Mouse (Mus musculus) layer of hippocampus, adult 9-11 months (tissue): ENCODE data around the gene Cry2.

ENCODE experiments used
- DNase-seq: peaks from one replicate; pipeline ENCODE4 v3.0.0; 2022

The Cry2 gene

DNA sequence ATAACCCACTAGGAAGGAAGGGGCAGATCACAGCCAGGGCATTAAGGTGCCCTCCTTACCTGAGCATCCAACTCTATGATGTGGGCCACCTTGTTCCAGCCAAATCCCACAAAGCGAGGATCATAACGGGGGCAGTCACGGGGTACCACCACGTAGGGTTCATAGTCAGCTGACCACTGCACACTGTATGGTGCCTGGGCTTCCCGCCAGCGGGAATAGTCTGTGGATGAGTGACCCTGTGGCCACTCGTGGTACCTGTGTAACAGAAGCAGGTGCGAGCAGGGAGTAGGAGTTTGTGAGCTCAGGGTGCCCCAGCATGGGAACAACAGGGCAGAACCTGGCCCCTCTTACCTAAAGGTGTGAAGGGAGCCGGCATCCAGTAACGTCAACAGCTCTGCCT lies 68.3 kb downstream of the Cry2 start:
- DNase-seq = no peak

DNA sequence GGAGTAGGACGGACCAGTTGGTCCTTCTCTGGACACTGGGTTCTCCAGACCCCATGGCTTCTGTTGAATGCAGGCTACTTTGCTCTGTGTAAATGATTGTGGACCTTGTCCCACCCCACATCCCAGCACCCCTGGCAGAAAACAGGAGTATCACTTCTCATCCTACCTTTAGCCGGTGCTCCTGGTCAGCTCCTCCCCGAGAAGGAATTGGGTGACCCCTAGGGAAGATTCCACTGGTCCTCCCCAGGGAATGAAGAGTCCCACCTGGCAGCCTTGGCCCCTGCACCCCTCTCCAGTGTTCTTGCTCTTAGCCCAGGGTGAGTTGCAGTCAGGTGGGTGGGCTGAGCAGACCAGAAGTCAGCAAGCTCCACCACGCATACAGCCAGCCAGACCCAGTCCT lies 69.8 kb downstream of the Cry2 start:
- no peak for DNase-seq

DNA sequence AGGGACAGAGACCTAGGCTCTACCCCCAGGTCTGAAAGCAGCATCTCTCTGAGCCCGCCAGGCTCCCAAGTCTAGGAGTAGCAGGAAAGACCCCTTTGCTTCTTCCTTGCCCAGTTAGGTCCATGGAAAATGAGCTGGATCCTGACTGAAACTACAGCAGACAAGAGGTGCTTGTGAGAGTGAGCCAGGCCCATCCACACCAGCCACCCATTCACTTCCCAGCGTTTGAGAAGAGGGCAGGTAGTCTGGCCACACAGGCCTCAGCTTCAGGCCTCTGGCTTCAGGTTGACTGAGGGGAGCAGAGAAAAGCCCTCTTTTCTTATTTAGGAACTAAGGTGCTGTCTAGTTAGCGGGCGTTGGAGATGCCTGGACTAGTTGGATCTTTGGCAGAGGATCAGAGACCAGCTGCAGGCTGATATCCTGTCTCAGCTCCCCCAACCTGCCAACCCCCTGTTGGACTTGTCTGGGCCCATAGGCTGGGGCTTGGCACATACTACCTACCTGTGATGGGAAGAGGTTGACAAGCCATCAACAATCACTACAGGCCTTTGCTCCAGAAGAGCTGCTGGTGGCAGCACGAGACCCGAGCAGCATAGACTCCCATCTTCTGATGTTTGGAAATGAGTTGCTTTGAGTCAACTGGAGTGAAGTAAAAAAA lies 71.1 kb downstream of the Cry2 start:
- DNase-seq = no peak

DNA sequence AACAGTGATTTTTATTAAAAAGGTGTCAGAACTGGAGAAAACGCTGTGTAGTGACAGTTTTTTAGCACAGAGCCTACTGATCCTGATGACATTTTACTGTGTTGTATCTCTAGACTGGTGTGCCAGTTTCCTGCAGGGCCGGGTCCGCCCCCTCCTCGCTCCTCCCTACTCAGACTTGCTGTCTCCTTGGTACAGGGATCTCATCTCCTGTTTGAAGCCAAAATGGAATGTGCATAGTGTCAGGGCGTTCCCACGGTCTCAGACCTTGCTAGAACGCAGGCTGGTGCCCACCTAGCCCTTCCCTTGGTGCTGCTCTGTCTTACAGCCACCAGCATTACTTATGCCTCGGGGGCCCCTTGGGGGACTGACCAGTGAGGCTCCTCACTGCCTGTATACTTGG lies 72.0 kb downstream of the Cry2 start:
- DNase-seq = no peak

DNA sequence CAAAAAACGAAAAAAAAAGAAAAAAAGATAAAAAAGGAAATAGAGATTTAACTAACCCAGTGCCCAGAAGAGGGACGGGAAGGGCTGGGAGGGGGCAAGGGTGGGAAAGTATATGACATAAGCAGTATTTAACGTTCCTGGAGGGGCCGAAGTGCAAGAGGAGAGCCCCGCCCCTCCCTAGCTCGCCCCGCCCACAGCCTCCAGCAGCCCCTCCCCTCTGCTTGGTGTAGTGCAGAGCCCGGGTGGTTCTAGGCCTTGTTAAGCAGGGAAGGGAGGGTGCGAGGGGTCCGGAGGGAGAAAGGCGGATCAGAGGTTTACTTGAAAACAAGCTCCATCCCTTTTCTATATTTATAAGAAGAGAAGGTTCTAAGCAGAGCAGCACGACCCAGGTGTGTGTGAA lies 73.0 kb downstream of the Cry2 start:
- no peak for DNase-seq

- DNase-seq = no peak
Observed at GRCm38 (mm10) chr2:92360186-92360823, 73.5 kb downstream of the Cry2 start.

DNA sequence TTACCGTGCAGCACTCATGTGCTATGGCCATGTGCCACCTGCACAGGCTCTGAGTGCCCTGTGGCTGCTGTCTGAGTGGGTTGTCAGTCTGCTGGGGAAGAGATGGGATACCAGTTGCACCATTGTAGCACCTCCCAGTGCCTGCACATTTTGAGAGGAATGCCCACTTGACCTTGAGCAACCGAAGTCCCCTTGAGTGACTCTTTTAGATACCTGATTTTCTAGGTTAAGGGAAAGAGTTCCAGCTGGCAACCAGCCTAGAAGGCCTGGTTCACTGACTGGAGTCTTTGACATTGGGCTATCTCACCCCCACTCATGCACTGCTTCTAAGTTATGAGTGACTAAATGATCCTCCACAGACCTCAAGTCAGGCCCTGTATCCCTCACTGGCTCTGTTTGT lies 74.5 kb downstream of the Cry2 start:
- no peak for DNase-seq

DNA sequence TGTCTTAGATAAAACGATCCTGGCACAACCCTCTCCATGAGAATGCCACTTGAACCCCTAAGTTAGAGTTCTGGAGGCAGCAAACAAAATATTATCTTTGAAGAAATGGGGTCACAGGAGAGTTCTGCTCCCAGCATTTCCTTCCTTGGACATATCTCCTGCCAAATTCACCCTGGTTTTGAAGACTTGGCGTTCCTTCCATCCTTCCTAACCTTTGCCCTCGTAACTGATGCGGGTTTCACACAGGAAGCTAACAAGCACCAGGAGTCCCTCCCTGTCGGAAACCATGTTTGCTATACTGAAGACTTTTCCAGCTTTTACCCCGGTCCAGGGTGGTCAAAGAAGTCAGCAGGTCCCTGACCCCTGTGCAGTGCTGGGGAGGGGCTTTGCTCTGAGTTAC lies 79.6 kb downstream of the Cry2 start:
- DNase-seq = no peak
